Mouse (Mus musculus): ENCODE measurements around the gene Vta1.

Vta1 gene

DNA sequence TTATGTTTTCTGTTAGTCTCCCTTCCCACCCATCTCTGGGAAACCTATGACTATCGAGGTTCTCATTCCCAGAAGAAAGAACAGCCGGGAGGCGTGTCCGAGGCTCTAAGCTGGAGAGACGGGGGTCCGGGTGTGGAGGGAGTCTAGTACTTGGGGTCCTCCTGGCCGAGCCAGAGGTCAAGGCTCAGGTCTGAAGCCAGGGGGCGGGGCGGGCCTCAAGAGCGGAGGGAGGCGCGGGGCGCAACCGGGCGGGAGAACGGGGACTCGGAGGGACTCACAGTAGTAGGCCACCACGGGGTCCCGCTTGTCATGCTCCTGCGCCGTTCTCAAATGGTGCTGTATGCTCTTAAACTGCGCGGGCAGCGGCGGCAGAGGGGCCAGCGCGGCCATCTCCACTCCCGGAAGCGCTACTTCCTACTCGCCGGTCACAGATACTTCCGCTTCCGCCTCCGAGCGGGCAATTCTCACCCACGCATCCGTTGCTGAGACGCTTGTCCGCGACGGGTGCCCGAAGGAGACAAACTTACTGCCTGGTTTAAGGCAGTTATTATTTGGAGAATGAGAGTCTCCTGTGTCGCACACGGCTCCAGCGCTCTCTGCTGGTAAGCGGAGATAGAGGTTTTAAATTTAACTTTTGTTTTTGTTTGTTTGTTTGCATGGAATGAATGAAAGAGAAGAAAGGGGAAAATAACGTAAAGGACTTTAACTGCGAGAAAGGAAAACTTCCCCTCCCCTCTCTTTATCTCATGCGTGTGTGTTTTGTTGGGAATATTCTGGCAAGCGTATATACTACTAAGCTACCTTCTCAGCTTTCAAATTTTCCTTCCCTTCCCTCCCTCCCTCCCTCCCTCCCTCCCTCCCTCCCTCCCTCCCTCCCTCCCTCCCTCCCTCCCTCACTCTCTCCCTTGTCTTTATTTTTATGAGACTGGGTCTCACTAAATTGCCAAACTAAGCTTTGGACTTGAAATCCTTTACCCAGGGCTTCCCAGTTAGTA is at the start of gene Vta1, which contains the start of gene Nmbr:
Vta1 (minus strand) TSS at position 489 of the 995 bp plus-strand sequence.
Nmbr (plus strand) TSS at position 520 of the 995 bp plus-strand sequence.
- DNase-seq (ENCODE audit: low spot score in 2 of 2), result peak; percentile 97 to 98

DNA sequence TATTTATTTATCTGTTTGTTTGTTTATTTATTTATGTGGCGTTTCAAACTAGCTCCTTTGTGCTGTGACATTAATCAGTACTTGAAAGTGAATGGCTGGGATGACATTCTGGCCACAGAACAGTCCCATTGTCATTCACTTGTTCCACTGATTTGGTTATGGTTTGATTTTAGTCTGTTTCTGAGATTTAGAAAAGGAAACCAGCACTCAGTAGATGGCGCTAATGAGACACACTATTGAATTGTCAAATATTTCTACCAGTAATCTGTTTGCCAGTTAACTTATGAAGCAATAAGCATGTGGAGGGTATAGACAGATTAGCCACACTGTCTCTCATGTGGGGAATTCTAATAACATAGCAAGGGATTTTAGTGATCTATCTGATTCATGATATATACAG is 28.9 kb upstream of the Vta1 start:
- no peak for DNase-seq (ENCODE audit: low spot score in 2 of 2)

DNA sequence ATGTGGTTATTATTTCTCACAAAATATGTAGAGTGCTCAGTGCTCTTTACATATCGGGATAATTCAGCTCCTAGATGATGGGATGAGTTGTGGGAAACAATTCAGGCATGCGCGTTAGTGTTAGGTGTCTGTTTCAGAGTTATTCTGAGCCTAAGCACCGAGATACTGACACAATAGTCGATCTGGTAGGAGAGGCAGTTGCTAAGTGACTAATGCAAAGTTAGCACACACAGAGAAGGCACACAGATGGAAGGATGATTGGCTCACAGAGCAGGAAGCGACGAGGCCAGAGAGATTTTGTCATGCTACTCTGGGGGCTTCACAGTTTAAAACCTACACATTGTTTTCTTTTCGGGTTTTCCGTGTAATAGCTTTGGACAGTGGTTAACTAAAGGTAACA is 20.3 kb upstream of the Vta1 start:
- no peak for DNase-seq (ENCODE audit: low spot score in 2 of 2)

DNA sequence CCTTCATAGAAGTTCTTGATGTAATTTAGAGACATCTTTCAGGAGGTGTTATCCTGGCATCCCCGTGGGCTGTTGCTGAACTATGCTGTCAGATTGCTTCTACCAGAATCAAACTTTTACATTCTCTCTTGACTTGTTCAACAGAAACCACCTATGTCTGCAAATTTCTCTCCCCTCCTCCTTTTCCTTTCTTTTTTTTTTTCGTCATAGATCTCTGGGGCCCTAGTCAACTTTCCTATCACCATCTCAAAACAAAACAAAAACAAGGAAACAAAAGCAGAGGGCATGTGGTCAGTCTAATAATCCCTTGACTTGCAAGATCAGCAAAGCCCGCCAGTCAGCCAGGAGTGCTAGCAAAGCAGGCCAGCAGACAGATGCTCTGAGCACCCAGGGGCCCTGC is 12.8 kb upstream of the Vta1 start, which contains the start of gene Gje1:
Gje1 (minus strand) TSS at position 101 of the 400 bp plus-strand sequence.
- no peak for DNase-seq (ENCODE audit: low spot score in 2 of 2)

DNA sequence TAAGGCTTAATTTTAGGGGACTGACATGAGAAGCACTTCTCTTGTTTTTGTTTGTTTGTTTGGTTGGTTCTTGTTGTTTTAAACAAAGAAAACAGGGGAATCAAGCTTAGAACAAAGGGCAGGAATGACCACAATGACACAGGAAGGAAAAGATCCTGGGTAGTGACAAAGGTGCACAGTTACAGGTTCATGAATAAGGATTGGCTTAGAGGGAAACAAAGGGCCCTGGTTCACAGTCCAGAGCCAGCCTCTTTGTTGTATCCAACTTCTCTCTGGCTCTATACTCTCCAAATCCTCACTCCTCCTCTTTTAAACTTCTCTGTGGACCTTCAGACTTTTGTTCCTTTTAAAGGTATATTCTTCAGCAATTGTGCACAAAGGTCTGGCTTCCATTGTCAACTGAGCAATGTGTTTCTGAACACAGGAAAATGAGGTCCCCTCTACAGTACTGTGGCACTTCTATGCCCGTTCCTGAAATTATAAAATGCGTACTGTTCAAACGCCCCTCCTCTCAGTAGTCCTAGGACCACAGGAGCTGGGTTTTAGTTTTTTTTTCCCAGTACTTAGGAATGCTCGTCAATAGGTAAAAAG is 1.4 kb downstream of the Vta1 start:
- no peak for DNase-seq (ENCODE audit: low spot score in 2 of 2)

DNA sequence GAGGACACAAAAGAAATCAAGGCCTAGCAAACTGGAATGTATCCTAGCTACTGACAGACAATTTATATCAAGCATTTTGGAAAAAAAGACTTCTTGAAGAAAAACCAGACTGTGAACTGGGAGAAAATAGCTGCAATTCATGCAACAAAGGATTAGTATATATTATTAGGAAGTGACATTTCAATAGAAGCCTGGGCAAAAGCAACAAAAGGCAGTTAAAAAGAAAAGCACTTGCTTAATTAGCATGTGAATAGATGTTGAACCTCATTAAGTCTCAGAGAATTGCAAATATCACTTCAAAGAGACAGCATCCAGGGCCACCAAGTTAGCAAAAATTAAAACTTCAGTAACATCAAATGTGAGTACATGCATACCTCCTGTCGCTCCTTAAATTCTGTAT is 2.1 kb downstream of the Vta1 start:
- DNase-seq (ENCODE audit: low spot score in 2 of 2), result no peak

DNA sequence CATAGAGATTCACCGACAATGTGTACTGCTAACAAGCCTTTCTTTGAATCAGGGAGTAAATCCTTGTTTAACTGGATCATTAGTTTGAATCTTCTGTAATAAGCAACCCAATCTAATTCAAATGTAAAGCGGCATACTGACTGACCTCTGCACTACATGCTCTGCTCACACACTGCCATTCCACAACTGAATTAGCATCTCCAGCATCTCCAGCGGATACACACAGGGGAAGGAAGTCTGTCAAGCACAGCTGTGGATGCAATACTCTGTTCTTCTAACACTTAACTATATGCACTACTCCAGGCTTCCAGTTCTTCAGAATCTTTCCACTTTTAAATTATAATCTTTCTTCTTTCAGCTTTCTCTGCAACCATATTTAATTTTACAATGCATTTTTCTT is 15.0 kb downstream of the Vta1 start:
- no peak for DNase-seq (ENCODE audit: low spot score in 2 of 2)

DNA sequence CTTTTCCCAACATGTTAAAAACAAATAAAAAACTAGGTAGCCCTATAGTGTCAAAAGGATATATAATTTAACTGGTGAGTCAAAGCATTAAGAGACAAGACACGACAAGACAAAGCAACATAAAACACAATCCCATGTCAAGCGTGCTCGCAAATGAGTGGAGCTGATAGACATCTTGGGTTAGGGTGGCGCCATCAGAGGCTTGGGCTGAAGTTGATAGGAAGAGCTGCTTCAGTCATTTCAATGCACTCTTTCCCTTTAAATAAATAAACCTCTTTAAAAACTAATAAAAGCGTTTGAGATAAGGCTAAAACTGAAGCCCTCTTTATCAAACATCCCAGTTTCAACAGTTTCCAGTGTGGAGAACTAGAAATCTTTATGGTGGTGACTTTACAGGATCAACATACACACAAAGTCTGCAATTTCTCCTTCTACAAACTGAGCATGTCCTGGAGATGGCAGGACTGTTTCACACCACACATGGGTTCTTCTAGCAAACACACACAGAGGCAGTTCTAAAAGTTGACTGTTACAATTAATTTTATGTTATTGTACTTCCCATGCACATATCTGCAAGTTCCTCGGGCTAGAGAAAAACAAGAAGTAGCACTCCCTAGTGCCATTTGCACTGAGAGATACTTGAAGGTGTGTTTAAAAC is 16.4 kb downstream of the Vta1 start:
- DNase-seq (ENCODE audit: low spot score in 2 of 2), result no peak

DNA sequence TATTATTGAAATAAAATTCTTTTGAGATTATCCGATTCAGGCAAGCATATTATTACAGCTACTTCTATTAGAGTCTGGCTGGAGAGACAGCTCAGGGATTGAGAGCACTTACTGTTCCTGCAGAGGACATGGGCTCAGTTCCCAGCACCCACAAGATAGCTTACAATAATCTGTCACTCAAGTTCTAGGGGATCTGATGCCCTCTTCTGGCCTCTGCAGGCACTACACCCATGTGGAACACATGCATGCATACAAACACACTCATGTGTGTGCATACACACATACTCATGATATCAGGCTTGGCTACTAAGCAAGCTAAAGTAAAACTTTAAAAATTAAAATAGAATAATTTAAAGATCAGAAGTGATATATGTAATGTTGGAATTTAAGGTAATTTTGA is 19.7 kb downstream of the Vta1 start:
- no peak for DNase-seq (ENCODE audit: low spot score in 2 of 2)

DNA sequence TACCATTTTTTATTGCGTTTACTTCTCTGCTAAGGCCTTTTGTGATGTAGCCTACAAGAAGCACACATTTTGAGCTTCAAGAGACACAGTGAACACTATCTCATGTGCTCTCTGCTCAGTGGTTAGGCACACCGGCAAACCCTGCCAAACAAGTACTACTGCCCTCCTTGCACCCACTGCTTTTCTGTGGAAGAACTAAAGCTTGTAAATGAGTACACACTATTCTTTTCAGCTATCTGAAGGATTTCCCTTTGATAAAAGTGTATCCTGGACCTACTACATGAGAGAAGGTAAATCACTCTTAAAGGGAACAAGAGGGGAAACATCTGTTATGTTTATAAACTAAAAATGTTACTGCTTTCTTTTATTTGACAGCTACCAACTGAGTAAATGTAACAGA is 39.2 kb downstream of the Vta1 start:
- DNase-seq (ENCODE audit: low spot score in 2 of 2), result no peak

DNA sequence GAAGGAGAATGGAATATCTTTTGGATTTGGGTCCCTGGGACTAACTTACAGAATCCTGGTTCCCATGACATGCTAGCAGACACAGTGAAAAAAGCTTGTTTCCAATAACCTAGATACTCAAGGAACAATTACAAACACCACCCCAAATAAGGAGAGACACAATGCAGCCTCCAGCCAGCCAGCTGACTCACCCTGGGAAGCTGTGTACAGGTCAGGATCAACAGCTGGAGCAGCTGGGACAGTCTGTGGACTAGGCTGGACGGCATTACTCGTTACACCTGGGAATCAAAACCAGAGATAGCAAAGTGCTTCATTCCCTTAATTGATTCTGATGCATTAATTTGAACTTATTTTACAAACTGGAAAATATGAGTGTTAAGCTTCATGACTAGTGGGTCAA is 44.5 kb downstream of the Vta1 start:
- DNase-seq (ENCODE audit: low spot score in 2 of 2), result no peak

DNA sequence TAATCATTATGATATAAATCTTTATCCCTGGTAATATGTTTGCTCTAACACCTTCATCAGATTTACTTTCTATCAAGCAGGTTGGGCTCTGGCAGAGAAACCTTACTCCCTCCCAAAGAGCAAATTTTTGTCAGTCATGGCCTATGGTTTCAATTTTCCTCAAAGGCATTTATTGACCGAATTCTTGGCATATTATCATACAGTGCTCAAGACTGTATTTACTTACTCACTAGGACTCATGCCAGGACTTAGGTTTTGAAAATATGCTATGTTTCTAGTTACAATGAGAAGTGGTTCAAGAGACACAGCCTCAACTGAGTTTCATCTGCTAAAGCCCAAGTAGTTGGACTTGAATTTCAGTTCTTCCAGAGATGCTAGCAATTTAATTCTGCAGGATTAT is 65.7 kb downstream of the Vta1 start:
- no peak for DNase-seq (ENCODE audit: low spot score in 2 of 2)

DNA sequence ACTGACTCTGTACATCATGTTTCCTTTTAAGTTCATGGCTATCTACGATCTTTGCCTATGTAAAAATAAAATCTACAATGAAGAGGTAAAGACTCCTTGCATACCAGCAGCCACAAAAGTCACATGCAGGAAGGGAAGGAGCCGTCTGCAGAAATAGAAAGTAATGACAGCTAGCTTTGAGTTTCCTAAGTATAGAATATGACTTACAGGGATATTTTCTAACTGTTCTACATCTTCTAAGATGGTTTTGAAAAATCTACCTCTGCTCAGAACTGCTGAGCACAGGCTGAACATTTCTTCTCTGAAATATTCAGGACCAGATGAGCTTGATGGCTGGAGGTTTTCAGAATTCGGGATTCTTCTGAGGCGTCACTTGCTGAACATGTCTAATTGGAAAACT is 66.3 kb downstream of the Vta1 start:
- no peak for DNase-seq (ENCODE audit: low spot score in 2 of 2)

DNA sequence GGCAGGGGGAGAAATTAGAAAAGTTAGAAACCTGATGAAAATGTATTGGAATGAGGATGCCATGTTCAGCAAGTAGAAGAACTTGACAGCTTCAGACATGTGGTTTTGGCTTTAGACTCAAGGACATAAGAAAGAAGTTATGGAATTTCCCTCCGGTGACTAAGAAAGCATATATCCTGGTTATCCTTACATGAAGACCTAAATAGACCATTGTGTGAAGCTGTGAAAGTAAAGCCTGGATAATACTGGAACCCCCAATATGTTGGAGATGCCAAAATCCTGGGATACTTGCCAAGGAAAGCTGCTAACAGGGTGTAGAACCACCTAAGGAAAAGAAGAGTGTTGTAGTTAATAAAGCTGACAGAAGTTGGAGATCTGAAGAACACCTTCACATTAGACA is 79.7 kb downstream of the Vta1 start:
- no peak for DNase-seq (ENCODE audit: low spot score in 2 of 2)

DNA sequence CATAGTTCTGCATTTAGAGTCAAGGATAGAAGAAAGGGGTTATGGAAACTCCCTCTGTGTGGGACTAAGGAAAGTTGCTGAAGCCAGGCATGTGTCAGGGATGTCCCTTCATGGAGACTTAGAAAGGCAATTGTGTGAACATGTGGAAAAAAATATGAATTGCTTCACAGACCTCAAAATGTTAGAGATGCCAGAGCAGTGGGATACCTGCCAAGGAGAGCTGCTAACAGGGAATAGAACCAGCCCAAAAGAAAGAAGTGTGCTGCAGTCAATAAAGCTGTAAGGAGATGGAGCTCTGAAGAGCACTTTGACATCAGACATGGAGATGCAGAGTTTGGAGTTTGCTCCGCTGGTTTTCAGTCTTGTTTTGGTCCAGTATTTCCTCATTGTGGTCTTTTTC is 86.2 kb downstream of the Vta1 start:
- DNase-seq (ENCODE audit: low spot score in 2 of 2), result no peak

DNA sequence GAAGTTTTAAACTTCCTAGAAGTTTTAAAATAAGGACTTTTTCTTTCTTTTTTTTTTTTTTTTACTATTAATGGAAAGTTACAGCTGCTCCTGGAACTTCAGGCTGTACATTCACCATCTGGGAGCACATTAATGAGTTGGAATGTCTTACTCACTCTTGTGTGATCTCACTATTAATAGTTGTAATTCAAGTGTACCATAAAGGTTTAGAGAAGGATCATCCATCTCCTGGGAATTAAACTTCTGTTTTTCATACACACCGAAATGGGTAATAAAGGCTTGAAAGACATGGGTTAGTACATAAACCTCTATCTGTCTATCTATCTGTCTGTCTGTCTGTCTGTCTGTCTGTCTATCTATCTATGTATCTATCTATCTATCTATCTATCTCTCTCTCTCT is 87.1 kb downstream of the Vta1 start:
- no peak for DNase-seq (ENCODE audit: low spot score in 2 of 2)

DNA sequence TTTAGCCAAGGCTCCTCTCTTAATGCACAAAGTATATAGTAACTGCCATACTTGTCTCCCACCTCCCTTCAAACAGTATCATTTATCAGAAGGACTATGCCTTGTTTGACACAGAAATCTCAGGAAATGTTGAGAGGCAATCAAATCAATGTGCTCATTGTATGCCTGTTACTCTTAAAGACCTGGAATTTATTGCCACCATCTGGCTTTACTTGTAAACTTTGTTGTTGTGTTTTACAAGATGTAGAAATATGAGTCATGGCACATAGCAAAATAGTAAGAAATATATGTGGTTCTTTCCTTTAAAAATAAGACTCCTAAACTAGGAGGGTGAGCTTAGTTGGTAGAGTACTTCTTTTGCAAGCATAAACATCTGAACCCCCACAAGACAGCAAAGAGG is 89.9 kb downstream of the Vta1 start:
- no peak for DNase-seq (ENCODE audit: low spot score in 2 of 2)

DNA sequence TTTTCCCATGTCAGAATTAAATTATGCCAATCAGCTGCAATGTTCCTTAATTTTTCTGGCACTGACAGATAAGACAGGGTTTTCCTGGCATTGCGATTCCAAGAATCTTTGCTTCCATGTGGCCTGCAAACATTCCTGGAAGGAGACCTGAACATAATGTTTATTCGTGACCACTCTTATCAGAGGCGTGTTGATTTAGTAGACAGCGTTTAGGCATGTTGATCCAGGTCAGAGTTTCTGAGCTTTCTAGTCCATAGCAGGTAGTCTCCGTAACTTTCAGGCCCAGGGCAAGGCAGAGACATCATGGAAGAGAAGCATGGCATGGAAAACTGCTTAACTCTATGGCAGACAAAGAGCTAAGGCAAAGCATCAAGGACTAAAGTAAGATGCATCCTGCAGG is 97.8 kb downstream of the Vta1 start:
- DNase-seq (ENCODE audit: low spot score in 2 of 2), result no peak

Data from spleen, postnatal 36 days (tissue).